Comparison of ENCODE assay signal across 9 mouse cellular contexts in the genomic region with DNA sequence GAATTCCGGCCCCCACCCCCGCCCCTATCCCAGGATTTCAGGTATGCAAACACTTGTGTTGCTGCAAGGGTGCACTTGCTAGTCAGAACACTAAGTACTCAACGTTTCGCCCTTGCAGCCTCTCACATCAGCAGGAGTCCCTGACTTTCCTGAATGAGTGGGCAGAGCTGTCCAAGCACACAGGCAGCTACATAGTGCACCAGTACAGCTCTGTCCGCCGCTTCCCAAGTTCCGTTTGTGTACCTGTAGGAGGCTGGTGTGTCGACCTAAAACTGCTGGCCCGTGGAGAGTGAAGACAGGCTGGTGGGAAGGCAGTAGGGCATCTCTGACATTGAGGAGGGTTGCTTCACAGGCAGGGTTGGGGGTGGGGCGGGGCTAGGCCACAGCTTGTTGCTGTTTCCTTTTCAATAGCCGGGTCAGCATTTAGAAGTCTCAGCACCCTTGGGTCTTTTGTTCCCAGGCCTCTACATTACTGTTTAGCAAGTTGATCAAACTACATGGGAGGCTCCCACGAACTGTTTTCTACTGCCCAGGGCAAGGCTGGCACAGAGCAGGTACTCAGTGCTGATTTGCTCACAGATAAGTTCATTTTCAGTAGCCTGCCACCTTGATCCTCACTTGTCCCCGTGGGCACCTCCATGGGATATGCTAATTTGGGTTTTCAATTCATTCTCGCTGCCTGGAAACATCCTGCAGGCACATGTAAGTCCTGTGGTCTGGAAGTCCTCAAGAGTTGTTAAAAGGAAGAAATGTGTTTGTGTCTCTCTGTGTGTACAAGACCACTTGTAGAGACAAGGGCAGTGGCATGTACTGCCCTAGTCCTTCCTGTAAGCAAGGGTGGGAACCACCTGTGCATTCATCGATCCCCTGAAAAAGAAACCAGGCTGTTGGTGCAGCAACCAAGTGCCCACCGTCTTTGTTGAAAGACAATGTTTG. TPM values are rescaled to one million over a fixed set of nuclear protein-coding genes. Genes with fewer than 3 reads are reported as not detected.
DNase-seq lines count a peak whose midpoint lies in the region; ATAC-seq and TF ChIP-seq lines count a peak whose summit lies in the region.
"Had no signal": no experiment of that assay in that cellular context is flagged by ENCODE, and none has a peak within 500 bp of the region (broad histone marks: within the 10 kb centered on the region; RNA-seq: fewer than 3 reads in every experiment).

No protein-coding gene starts in this region.

- peaks cover 6% of the 10 kb centered on the region for H3K36me3 ChIP-seq in thymus, adult 2 months (ENCODE audit: control insufficient read depth, insufficient read depth, low read length)
- peaks cover 24% of the 10 kb centered on the region for H3K36me3 ChIP-seq in embryonic facial prominence, embryonic 13.5 days
- H3K36me3 ChIP-seq in lung, postnatal 0 days (ENCODE audit: insufficient read depth, low read length), result peaks cover 5% of the 10 kb centered on the region; the same call in 1 of the 2 replicates

- no peaks in the 10 kb centered on the region for H3K9me3 ChIP-seq in embryonic facial prominence, embryonic 13.5 days
- H3K9me3 ChIP-seq in lung, postnatal 0 days (ENCODE audit: low read length), result no peaks in the 10 kb centered on the region

- H3K9ac ChIP-seq in embryonic facial prominence, embryonic 13.5 days, result no peak overlapping the region
- H3K9ac ChIP-seq in lung, postnatal 0 days (replicated peaks; ENCODE audit: low read depth), result no peak overlapping the region

- no peaks in the 10 kb centered on the region for H3K27me3 ChIP-seq in thymus, adult 2 months (ENCODE audit: control insufficient read depth, insufficient read depth, low read length)
- no peaks in the 10 kb centered on the region for H3K27me3 ChIP-seq in embryonic facial prominence, embryonic 13.5 days
- H3K27me3 ChIP-seq in lung, postnatal 0 days (replicated peaks; ENCODE audit: insufficient read depth, low read length), result no peaks in the 10 kb centered on the region

- H3K4me3 ChIP-seq in thymus, adult 2 months (ENCODE audit: control insufficient read depth, insufficient read depth, low read length), result no peak overlapping the region
- H3K4me3 ChIP-seq in embryonic facial prominence, embryonic 13.5 days, result no peak overlapping the region; the same call in 1 of the 2 replicates
- H3K4me3 ChIP-seq in lung, postnatal 0 days (ENCODE audit: low read depth, low read length), result no peak overlapping the region; the same call in 1 of the 2 replicates

- 55% methylated on average over 16 of the region's 16 CpGs for WGBS in thymus, adult 2 months
- WGBS in embryonic facial prominence, embryonic 13.5 days, result 28% methylated on average over 16 of the region's 16 CpGs
- 38% methylated on average over 16 of the region's 16 CpGs for WGBS in lung, postnatal 0 days

- no peak for TF ChIP-seq POLR2A in thymus, adult 2 months (IDR thresholded peaks at IDR 0.05; ENCODE audit: control insufficient read depth, extremely low read depth, insufficient read depth, low read length, poor library complexity)

- TF ChIP-seq EP300 in lung, postnatal 0 days (IDR thresholded peaks at IDR 0.05), result peak; percentile 88

- no peak for TF ChIP-seq CTCF in thymus, adult 2 months (IDR thresholded peaks at IDR 0.05; ENCODE audit: borderline replicate concordance, control insufficient read depth, extremely low read depth, insufficient read depth, low read length, poor library complexity)
- TF ChIP-seq CTCF in lung, postnatal 0 days (IDR thresholded peaks at IDR 0.05), result no peak

- peak; percentile 16 for DNase-seq in thymus, postnatal 25 days
- DNase-seq in thymus, adult 2 months, result no peak
- DNase-seq in kidney, adult 18-20 months, result peak; percentile 35
- peak; percentile 83 for DNase-seq in lung, postnatal 0 days (ENCODE audit: low spot score)
- DNase-seq in cerebellum, adult 11 months, result no peak
- no peak for DNase-seq in layer of hippocampus, adult 11-12 months (ENCODE audit: low spot score)
- no peak for DNase-seq in left cerebral cortex, adult 18-20 months (ENCODE audit: low spot score in 2 of 2)

- no peak for ATAC-seq in embryonic facial prominence, embryonic 13.5 days (ENCODE audit: insufficient number of reproducible peaks, insufficient read depth, low FRiP score, low TSS enrichment, low read depth)
- ATAC-seq in lung, postnatal 0 days, result peak; percentile 62

- H3K4me2 ChIP-seq in embryonic facial prominence, embryonic 13.5 days, result peak overlapping the region; percentile 78
- peak overlapping the region; percentile 73 for H3K4me2 ChIP-seq in lung, postnatal 0 days (replicated peaks; ENCODE audit: low read depth, low read length)

- peaks cover 45% of the 10 kb centered on the region for H3K4me1 ChIP-seq in thymus, adult 2 months (replicated peaks; ENCODE audit: control insufficient read depth, insufficient read depth, low read length)
- H3K4me1 ChIP-seq in embryonic facial prominence, embryonic 13.5 days, result peaks cover 47% of the 10 kb centered on the region
- peaks cover 20% of the 10 kb centered on the region for H3K4me1 ChIP-seq in lung, postnatal 0 days (ENCODE audit: insufficient read depth, low read depth, low read length)

- H3K27ac ChIP-seq in thymus, adult 2 months (ENCODE audit: control insufficient read depth, insufficient read depth, low read length), result no peak overlapping the region
- H3K27ac ChIP-seq in embryonic facial prominence, embryonic 13.5 days, result peak overlapping the region; percentile 78; the same call in 1 of the 2 replicates
- peak overlapping the region; percentile 83 for H3K27ac ChIP-seq in lung, postnatal 0 days (ENCODE audit: low read length)

RNA-seq across cellular contexts. Expression of a gene that starts 1.2 kb away (rescaled TPM):
- polyA plus RNA-seq in thymus, adult 2 months (2012; rRNA removed), result 15.7 and 20.9 TPM in 2 replicates
- polyA plus RNA-seq in embryonic facial prominence, embryonic 13.5 days (2015; fragmentation: Nextera tagmentation; extraction: Ambion mirVana), result 10.7 and 11.1 TPM in 2 replicates
- 10.9 and 11.6 TPM in 2 replicates for polyA plus RNA-seq in lung, postnatal 0 days (2015; fragmentation: Nextera tagmentation; extraction: Ambion mirVana)
- 10 to 100 TPM in 1 of 2 experiments, 1 to 10 TPM in 1; 9.5 to 10.4 TPM for total RNA-seq in left cerebral cortex, adult 18-20 months (2021)

RNA-seq across cellular contexts. Expression of a gene that starts 12.8 kb away (rescaled TPM):
- 39.4 and 41.5 TPM in 2 replicates for polyA plus RNA-seq in thymus, adult 2 months (2012; rRNA removed)
- 315 and 316 TPM in 2 replicates for polyA plus RNA-seq in embryonic facial prominence, embryonic 13.5 days (2015; fragmentation: Nextera tagmentation; extraction: Ambion mirVana)
- polyA plus RNA-seq in lung, postnatal 0 days (2015; fragmentation: Nextera tagmentation; extraction: Ambion mirVana), result 364 and 369 TPM in 2 replicates
- total RNA-seq in left cerebral cortex, adult 18-20 months (2021), result 100 to 1,000 TPM; 143 to 157 TPM

RNA-seq across cellular contexts. Expression of a gene that starts 47.7 kb away (rescaled TPM):
- not detected in 2 replicates for polyA plus RNA-seq in thymus, adult 2 months (2012; rRNA removed)
- polyA plus RNA-seq in embryonic facial prominence, embryonic 13.5 days (2015; fragmentation: Nextera tagmentation; extraction: Ambion mirVana), result not detected in 2 replicates
- polyA plus RNA-seq in lung, postnatal 0 days (2015; fragmentation: Nextera tagmentation; extraction: Ambion mirVana), result not detected in 2 replicates
- not detected for total RNA-seq in left cerebral cortex, adult 18-20 months (2021)
- total RNA-seq: heart, postnatal 10 days had no signal

Comparison
In these comparisons a context has a peak if more than half of its experiments do, and no peak if none do; other contexts are left out.
1. DNase-seq: peak in thymus, postnatal 25 days (single experiment), kidney, adult 18-20 months (single experiment) and lung, postnatal 0 days (single experiment); none in thymus, adult 2 months (single experiment), cerebellum, adult 11 months (single experiment), layer of hippocampus, adult 11-12 months (single experiment) and left cerebral cortex, adult 18-20 months (0 of 2).